Mouse (Mus musculus) embryonic facial prominence, embryonic 10.5 days (tissue): ENCODE data around the gene Gm9844. TPM values are rescaled to one million over a fixed set of nuclear protein-coding genes. Genes with fewer than 3 reads are reported as not detected.
"Not testable (repeated sequence)": the region's sequence is repeated elsewhere in the genome, so short reads cannot be mapped to it uniquely, and the experiment has no call there.

ENCODE experiments used
- DNase-seq: peaks from one replicate; pipeline ENCODE4 v3.0.0-alpha.2; 2017; ENCODE audit warnings: low spot score
- H3K27ac ChIP-seq: fragments of 300-500 bp; sonication (generic); replicated peaks from 2 replicates; pipeline ENCODE4 v1.5.1; 2016; ENCODE audit warnings: mild to moderate bottlenecking
- H3K27me3 ChIP-seq: fragments of 300-500 bp; sonication (generic); replicated peaks from 2 replicates; pipeline ENCODE4 v1.6.1; 2016; ENCODE audit warnings: low read depth, mild to moderate bottlenecking; ENCODE audit not compliant: poor library complexity, severe bottlenecking
- H3K36me3 ChIP-seq: fragments of 300-500 bp; sonication (generic); replicated peaks from 2 replicates; pipeline ENCODE4 v1.6.1; 2016; ENCODE audit warnings: mild to moderate bottlenecking, moderate library complexity
- H3K4me1 ChIP-seq: fragments of 300-500 bp; sonication (generic); 2 replicates; pipeline ENCODE4 v1.6.1; 2016
- H3K4me3 ChIP-seq: fragments of 300-500 bp; sonication (generic); 2 replicates; pipeline ENCODE4 v1.5.1; 2016; ENCODE audit warnings: mild to moderate bottlenecking, moderate library complexity
- H3K9me3 ChIP-seq: fragments of 300-500 bp; sonication (generic); 2 replicates; pipeline ENCODE4 v1.6.1; 2016; ENCODE audit warnings: mild to moderate bottlenecking
- WGBS: fragments of 180-500 bp; shearing (Covaris S2); methylation state at CpG from one replicate; pipeline ENCODE4 v1.1.7; 2016; 5-methylcytosine and 5-hydroxymethylcytosine counted together
- polyA plus RNA-seq: library from polyadenylated mRNA; unstranded; fragments of >200 nt; fragmentation: Nextera tagmentation; extraction: Ambion mirVana; gene quantifications from 2 replicates; pipeline ENCODE4 v1.2.1, GENCODE M21; 2016

Gm9844 gene
- 14.4 and 18.5 TPM in 2 replicates for polyA plus RNA-seq

DNA sequence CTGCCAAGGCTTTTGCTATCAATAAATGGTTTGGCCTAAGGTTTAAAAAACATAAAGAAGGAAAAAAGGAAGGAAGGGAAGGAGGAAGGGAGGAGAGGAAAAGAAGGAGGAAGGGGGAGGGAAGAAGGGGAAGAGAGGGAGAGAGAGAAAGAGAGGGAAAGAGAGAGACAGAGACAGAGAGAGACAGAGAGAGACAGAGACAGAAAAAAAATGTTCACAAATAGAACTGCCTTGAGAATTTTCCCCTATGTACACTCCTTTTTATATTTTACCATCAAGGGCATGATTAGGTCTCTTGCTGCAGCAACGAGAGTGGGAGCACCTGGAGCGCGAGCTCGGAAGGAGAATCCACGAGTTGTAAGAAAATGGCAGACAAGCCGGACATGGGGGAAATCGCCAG lies at the start of gene Gm9844:
Gm9844 (plus strand) TSS at position 301 of the 400 bp plus-strand sequence.
- H3K4me1 ChIP-seq = peaks cover 8% of the 10 kb centered on the region
- 92% methylated on average over 7 of the region's 7 CpGs for WGBS
- no peak for DNase-seq
- H3K27me3 ChIP-seq = 0 out of 2 replicates have a peak, but pooled peaks cover 13% of the 10 kb centered on the region
- H3K9me3 ChIP-seq = no peaks in the 10 kb centered on the region
- no peaks in the 10 kb centered on the region for H3K36me3 ChIP-seq
- no peak within 1 kb of the TSS for H3K4me3 ChIP-seq
- no peak within 1 kb of the TSS for H3K27ac ChIP-seq

DNA sequence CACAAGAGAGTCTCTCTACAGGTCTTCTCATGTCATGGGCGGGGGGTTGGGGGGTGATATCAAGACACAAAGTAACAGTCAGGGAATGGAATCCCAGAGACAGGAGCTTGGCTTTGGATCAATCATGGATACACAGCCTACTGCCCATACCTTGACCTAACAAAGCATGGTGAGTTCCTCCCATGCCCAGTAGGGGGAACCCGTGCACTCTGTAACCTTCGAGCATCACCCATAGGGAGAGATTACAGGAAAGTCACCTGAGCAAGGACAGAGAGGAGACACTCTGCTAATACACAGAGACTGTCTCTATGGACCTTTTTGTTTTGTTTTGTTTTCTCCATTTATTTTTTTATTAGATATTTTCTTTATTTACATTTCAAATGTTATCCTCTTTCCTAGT lies 44.5 kb upstream of the Gm9844 start:
- no peak overlapping the region for H3K27ac ChIP-seq
- no peaks in the 10 kb centered on the region for H3K36me3 ChIP-seq
- WGBS = 3% methylated on average over 3 of the region's 3 CpGs
- no peaks in the 10 kb centered on the region for H3K4me1 ChIP-seq
- peak; percentile 78 for DNase-seq
- no peak overlapping the region for H3K4me3 ChIP-seq
- no peaks in the 10 kb centered on the region for H3K27me3 ChIP-seq
- H3K9me3 ChIP-seq = no peaks in the 10 kb centered on the region

GRCm38 (mm10) chr7:24824452-24824851 lies 37.6 kb upstream of the Gm9844 start:
- no peak for DNase-seq
- no peaks in the 10 kb centered on the region for H3K4me1 ChIP-seq
- H3K4me3 ChIP-seq = no peak overlapping the region
- H3K9me3 ChIP-seq = no peaks in the 10 kb centered on the region
- no peaks in the 10 kb centered on the region for H3K27me3 ChIP-seq
- H3K27ac ChIP-seq = no peak overlapping the region
- WGBS = 78% methylated on average over 7 of the region's 7 CpGs
- H3K36me3 ChIP-seq = no peaks in the 10 kb centered on the region

GRCm38 (mm10) chr7:24827181-24827580 lies 34.8 kb upstream of the Gm9844 start:
- no peaks in the 10 kb centered on the region for H3K36me3 ChIP-seq
- DNase-seq = no peak
- H3K27ac ChIP-seq = no peak overlapping the region
- WGBS = 94% methylated on average over 4 of the region's 4 CpGs
- H3K27me3 ChIP-seq = no peaks in the 10 kb centered on the region
- H3K9me3 ChIP-seq = no peaks in the 10 kb centered on the region
- H3K4me3 ChIP-seq = no peak overlapping the region
- H3K4me1 ChIP-seq = no peaks in the 10 kb centered on the region

DNA sequence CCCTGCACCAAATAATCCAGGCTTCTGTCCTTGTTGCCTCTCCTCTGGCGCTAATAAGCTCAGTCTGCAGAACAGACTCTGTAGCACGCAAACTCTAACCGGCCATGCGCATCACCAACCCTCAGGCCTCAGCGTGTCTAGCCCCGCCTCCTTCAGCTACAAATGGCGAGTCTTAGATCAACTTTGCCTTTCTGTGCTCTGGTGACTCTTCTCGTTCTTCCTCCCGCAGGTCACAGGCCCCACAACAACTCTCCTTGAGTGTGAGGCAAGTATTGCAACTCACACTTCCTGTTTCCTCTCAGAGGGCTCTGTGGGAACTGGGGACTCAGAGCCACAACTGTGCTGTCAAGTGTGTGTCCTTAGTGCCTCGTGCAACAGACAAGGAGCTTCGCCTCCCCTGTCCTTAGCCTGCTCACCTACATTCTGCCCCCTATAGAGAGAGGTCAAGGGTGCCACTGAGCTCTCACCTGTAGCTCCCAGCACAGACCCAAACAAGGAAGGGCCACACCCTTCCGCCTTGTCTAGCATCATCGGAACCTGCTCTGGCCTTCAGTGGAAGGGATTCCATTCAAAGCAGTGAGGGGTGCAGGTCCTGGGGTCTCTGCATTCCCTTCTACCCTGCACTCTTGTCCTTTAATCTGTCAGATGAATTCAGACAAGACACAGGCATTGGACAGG lies 23.1 kb upstream of the Gm9844 start:
- H3K27me3 ChIP-seq, H3K4me3 ChIP-seq, H3K36me3 ChIP-seq, DNase-seq, H3K9me3 ChIP-seq, H3K27ac ChIP-seq: not testable (repeated sequence)
- WGBS = 55% methylated on average over 13 of the region's 13 CpGs
- H3K4me1 ChIP-seq = peaks cover 18% of the 10 kb centered on the region

GRCm38 (mm10) chr7:24839410-24839808 lies 22.6 kb upstream of the Gm9844 start:
- no peaks in the 10 kb centered on the region for H3K9me3 ChIP-seq
- no peaks in the 10 kb centered on the region for H3K36me3 ChIP-seq
- H3K4me3 ChIP-seq = no peak overlapping the region
- no peak for DNase-seq
- H3K27me3 ChIP-seq = no peaks in the 10 kb centered on the region
- WGBS = 75% methylated on average over 8 of the region's 8 CpGs
- no peak overlapping the region for H3K27ac ChIP-seq
- peaks cover 18% of the 10 kb centered on the region for H3K4me1 ChIP-seq

GRCm38 (mm10) chr7:24840331-24840730 lies 21.7 kb upstream of the Gm9844 start:
- 55% methylated on average over 3 of the region's 3 CpGs for WGBS
- Histone ChIP-seq H3K27ac (no peak overlapping the region), H3K4me1 (peaks cover 18% of the 10 kb centered on the region), H3K36me3 (no peaks in the 10 kb centered on the region), H3K27me3 (no peaks in the 10 kb centered on the region), H3K4me3 (no peak overlapping the region), H3K9me3 (no peaks in the 10 kb centered on the region)
- DNase-seq = no peak

- H3K27me3 ChIP-seq = no peaks in the 10 kb centered on the region
- DNase-seq = no peak
- no peaks in the 10 kb centered on the region for H3K9me3 ChIP-seq
- 80% methylated on average over 4 of the region's 4 CpGs for WGBS
- no peaks in the 10 kb centered on the region for H3K36me3 ChIP-seq
- peaks cover 24% of the 10 kb centered on the region for H3K4me1 ChIP-seq
- H3K27ac ChIP-seq = no peak overlapping the region
- no peak overlapping the region for H3K4me3 ChIP-seq
Measured at GRCm38 (mm10) chr7:24841009-24841408, 21.0 kb upstream of the Gm9844 start.

- 40% methylated on average over 5 of the region's 5 CpGs for WGBS
Measured at GRCm38 (mm10) chr7:24844144-24844543, 17.9 kb upstream of the Gm9844 start.

DNA sequence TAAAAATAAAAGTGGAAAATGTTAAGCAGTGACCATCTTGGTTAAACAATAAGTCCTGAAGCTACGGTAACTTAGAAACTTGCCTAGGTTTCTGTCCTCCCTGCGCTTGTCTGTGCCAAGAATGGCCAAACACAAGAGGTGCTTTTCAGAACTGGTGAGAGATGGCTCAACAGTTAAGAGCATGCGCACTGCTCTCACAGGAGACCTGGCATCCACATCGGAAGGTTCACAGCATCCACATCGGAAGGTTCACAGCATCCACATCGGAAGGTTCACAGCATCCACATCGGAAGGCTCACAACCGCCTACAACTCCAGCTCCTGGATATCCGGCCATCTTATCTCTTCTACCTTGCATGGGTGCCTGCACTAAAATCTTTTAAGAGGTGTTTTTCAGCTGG lies 16.8 kb upstream of the Gm9844 start:
- H3K4me1 ChIP-seq = peaks cover 20% of the 10 kb centered on the region
- no peak overlapping the region for H3K4me3 ChIP-seq
- no peaks in the 10 kb centered on the region for H3K9me3 ChIP-seq
- no peak for DNase-seq
- H3K36me3 ChIP-seq = no peaks in the 10 kb centered on the region
- H3K27ac ChIP-seq = no peak overlapping the region
- no peaks in the 10 kb centered on the region for H3K27me3 ChIP-seq
- 84% methylated on average over 9 of the region's 9 CpGs for WGBS

More at GRCm38 (mm10) chr7:24844144-24844543, 17.9 kb upstream of the Gm9844 start:
- Histone ChIP-seq H3K36me3 (no peaks in the 10 kb centered on the region), H3K27me3 (no peaks in the 10 kb centered on the region), H3K9me3 (no peaks in the 10 kb centered on the region), H3K4me3 (no peak overlapping the region), H3K4me1 (peaks cover 26% of the 10 kb centered on the region), H3K27ac (no peak overlapping the region)
- DNase-seq = no peak

DNA sequence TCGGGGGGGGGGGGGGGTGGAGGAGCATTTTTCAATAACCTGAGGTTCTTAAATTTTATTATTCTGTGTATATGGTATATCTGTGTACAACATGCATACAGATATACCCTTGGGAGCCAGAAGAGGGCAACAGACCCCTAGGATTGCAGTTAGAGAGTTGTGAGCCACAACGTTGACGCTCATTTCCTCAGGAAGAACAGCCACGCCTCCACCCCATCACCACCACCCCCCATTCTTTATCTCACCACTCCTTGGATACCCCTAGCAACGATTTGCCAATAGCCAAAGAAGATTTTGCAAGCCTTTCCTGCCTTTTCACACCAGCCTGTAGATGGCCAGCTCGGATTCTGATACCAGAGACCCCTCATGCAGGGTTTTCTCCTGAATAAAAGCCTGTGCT lies 16.3 kb upstream of the Gm9844 start:
- 6% methylated on average over 6 of the region's 6 CpGs for WGBS
- H3K9me3 ChIP-seq = no peaks in the 10 kb centered on the region
- peaks cover 18% of the 10 kb centered on the region for H3K4me1 ChIP-seq
- no peaks in the 10 kb centered on the region for H3K27me3 ChIP-seq
- DNase-seq = peak; percentile 50
- no peak overlapping the region for H3K4me3 ChIP-seq
- H3K36me3 ChIP-seq = no peaks in the 10 kb centered on the region
- no peak overlapping the region for H3K27ac ChIP-seq

DNA sequence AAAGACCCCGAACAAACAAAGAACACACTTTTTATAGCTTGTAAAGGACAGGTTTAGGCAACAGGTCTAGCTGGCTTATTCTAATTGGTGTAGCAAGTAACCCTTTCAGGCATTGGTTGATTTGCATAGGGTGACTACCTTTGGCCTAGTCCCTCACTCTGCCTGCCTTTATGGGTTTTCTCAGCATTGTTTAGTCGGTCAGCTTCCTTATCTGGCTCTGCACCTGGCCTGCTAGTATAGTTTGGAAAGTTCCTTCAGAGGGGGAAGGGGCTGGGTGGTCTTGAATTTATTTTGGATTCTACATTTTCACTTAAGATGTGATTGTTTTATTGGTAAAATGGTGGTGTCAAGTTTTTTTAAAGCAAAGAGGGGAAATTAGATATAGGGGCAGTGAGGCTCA lies 15.4 kb upstream of the Gm9844 start:
- H3K27ac ChIP-seq, DNase-seq, H3K27me3 ChIP-seq, H3K36me3 ChIP-seq, H3K4me3 ChIP-seq, H3K9me3 ChIP-seq: not testable (repeated sequence)
- WGBS = 46% methylated on average over 2 of the region's 2 CpGs
- H3K4me1 ChIP-seq = peaks cover 24% of the 10 kb centered on the region

DNA sequence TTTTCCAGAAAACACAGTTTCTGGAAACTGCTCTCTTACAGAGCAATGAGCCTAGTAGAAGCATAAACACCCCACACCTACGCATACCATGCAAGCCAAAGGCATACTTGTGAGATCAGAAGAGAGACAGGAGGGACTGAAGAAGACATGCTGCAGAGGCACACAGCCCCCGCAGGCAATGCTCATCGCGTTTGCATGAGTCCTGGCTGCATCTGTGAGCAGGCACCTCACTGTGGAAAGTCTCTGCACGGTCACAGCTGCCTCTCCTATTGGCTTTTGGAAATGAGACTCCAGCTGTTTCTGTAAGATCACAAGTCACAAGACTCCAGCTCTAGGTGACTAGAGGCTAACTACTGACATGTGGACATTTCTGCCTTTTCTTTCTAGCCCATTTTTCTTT lies 11.9 kb upstream of the Gm9844 start:
- Histone ChIP-seq H3K4me3 (no peak overlapping the region), H3K27ac (no peak overlapping the region), H3K9me3 (no peaks in the 10 kb centered on the region), H3K36me3 (no peaks in the 10 kb centered on the region), H3K4me1 (peaks cover 39% of the 10 kb centered on the region), H3K27me3 (no peaks in the 10 kb centered on the region)
- DNase-seq = peak; percentile 39
- WGBS = 21% methylated on average over 5 of the region's 5 CpGs
